Mouse (Mus musculus): ENCODE data around the gene Tpcn1.

- no peak for TF ChIP-seq POLR2A (IDR thresholded peaks at IDR 0.05; ENCODE audit: extremely low read depth, insufficient read depth, low read length)
- TF ChIP-seq CTCF (IDR thresholded peaks at IDR 0.05; ENCODE audit: extremely low read depth, insufficient read depth, low read length), result no peak
Observed at GRCm38 (mm10) chr5:120493873-120494395, 94.5 kb downstream of the Tpcn1 start.
